Mouse (Mus musculus): ENCODE measurements at regions not wholly inside any gene's neighbourhood (a gene's known extent, or its start where the extent isn't known, plus 50 kb on each side); places are given as distances from the start of the nearest gene placed in this dataset.

DNA sequence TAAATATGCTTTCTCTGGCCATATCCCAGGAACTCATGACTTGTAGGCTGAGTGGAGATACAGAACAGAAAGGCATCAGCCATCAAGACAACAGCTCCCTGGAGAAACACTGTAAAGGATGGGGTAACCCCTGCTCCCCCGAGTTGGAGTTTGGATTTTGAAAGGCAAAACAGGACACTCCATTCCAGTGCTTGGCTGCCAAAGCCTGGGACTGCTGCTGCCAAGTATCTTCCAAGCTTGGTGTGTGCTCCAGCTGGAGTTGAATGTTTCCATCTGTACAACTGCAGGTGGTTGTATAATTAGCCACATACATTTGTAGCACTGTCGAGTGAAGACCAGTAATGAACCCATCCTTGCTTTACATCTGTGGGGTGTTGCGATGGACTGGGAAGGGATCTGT, 62.1 kb downstream of the 4933412E24Rik start:
- no peak for DNase-seq (ENCODE audit: low read depth)

DNA sequence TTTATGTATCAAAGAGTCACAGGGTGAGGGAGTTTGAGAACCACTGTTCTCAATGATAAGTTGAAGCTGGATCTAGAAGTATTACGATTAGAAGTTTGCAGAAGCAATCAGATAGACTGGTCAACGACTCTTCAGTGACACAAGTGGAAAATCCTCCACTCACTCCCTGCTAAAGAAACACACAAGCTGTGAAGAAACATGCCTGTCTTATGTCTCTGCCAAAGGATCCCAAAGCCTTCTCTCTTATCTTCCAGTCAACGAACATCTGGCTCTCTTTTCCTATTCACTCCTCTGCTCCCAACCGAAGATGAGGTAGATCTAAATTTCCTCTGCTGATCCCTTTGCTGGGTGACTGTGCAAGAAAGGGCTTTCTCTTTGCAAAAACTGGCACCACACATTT, 62.6 kb downstream of the 4933412E24Rik start:
- no peak for DNase-seq (ENCODE audit: low read depth)

DNA sequence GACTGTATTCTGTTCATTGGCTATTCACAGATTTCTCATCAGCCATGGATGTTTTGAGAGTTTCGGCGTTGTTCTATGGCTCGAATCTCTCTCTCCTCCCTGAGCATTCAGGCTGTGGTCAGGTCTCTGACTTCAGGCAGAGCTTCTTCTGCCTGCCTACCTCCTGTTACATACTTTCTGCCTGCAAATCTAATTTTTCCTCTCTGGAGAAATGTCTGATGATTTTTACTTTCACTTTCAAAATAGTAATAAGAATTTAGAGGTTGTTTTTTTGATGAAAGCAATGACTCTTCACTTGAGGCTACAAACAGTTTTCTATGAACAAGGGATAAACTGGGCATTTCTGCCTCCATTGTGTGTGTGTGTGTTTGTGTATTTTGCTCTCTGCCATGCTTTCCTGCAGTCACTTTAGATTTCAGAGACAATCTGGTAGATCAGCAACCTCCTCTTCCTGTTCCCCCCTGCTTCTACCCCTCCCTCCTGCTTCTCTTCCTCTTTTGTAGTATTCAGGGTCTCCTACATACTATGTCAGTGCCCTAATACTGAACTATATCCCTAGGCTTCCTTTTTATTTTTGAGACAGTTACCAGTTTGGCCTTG, 65.7 kb downstream of the 4933412E24Rik start:
- no peak for DNase-seq (ENCODE audit: low read depth)

DNA sequence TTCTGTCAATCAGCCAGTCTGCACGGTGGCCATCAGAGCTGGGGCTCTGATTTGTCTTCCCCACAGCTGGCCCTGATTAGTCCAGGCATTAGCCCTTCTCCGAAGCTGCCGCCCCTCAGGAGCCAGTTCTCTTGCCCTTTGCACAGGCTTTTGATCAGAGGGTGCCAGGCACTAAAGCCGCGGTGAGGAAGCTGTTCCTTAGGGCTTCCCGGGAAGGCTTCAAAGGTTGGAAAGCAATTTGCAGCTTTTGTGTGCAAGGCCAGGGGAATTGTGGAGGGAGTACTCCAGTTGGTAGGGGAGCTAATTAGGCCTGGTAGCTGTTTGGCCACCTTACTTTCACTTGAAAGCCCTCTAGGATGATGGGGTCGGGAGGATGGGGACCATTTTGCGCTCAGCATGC, 71.2 kb downstream of the 4933412E24Rik start:
- no peak for DNase-seq (ENCODE audit: low read depth)

DNA sequence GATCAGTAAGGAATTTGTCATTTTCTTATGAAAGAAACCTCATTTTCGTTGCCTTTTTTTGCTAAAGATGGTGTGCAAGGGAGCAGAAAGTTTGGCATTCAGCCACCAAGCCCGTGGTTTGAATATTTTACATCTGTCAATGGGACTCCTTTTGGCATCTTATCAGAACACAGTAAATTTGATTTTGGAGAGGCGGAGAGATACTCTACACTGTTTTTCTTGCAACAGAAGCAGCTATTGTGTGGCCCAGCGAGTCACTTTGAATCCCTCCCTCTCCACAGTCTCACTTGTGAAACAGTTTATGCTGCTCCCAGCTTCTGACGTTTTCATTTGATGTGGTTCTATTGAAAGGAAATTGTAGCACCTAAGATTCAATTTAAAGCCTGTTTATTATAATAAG, 79.9 kb downstream of the 4933412E24Rik start:
- DNase-seq (ENCODE audit: low read depth), result no peak

DNA sequence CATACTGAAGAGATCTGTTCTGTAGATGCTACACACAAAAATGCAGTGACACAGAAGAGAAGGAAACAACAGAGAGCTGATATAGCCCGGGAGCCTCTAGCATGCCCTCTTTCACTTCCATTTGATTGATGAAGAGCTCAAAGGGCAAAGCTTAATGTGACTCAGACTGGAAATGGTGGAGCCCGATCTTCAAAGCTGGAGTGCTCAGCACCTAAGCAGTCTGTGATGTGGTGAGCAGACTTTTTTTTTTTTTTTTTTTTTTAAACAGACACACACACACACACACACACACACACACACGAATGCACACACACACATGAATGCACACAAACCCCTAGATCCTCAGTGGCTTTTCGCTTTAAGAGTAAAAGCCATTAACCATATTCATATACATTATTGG, 102.6 kb downstream of the 4933412E24Rik start:
- DNase-seq (ENCODE audit: low read depth), result no peak

DNA sequence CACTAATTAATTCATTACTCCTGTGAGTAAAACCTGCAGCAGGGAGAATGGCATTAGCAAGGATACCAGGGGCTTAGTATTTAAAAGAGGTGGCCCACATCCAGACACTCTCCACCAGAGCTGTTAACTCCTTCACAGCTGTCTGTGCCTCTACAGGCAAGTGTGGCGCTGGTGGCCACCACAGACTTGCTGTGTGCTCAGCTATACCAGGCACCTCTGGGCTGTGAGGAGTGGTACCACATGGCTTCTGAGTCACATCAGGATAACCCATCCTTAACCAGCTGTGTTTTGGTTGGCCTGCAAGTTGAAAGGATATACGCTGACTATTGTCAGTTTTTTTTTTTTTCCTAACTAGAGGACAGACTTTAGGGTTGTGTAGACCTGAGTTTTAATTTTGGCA, 108.1 kb downstream of the 4933412E24Rik start:
- DNase-seq (ENCODE audit: low read depth), result no peak

DNA sequence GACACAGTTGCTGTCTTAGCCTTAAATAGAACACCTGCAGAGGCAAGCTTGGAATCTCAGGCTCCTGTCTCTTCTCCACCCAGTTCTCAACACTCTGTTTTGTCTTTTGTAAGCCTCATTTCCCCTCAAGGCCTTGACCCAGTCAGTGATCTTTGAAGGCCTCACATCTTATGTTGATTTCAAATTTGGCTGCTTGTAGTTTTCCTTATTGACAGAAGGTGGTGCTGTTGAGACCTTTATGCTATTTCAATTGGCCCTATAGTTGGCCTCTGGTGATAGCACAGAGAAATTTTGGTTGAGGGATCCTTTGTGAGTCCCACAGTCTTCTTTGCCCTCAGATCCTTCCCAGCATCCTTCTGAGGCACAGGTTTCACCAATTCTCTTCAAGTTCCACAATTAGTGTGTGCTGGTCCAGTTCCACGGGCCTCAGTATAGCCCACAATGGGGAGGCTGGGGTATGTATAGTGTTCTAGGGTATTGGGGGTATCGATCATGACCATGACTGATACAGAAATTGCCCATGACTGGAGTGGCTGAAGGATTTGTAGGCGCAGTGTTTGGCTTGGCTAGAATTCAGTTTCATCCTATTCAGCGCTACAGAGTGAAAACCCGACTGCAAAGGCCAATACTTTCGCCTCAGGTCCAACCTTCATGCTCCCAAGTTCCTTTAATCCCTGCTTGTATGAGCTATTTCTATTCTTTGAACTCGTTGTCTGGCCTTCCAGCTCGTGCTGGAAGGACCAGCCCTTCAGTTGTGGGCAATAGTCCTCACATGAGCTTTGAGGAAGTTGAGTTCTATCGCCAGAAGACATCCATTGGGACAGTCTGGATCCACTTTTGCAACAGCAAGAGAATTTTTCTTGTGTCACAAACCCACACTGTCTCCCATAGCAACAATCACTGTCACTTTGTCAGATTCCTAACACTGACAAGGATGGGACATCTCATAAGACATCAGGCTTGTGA, 110.3 kb downstream of the 4933412E24Rik start:
- DNase-seq (ENCODE audit: low read depth), result no peak

DNA sequence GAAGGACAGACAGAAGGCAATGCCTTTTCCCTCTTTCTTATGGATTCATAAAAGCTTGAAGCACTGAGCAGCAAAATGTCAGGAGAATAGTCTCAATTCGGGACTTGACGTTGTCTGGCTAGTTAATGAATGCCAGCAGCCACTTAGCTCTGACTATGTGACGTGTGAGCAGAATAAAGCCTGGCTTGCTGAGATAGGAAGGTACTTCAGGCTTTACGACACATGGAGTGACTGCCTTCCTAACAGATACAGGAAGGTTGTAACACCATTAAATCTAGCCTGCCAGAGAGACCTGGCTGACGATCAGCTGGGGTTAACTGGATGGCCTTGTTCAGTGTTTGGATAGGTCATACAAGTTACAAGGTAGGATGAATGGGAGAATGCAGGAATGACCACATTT, 111.7 kb downstream of the 4933412E24Rik start:
- DNase-seq (ENCODE audit: low read depth), result no peak

DNA sequence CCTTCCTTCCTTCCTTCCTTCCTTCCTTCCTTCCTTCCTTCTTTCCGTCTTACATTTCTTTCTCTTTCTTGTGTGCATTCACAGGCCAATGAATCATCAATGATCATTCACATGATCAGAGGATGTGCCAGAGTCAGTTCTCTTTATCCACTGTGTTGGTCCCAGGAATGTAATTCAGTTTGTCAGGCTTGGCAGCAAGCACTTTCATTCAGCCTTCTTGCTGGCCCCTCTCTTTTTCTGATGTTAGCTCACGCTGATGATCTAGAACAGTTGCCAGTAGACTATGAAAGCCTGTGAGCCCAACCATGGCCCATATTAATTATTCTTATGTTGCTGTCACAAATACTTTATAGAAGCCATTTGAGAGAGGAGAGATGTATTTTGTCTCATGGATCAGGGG, 127.4 kb downstream of the 4933412E24Rik start:
- no peak for DNase-seq (ENCODE audit: low read depth)

DNA sequence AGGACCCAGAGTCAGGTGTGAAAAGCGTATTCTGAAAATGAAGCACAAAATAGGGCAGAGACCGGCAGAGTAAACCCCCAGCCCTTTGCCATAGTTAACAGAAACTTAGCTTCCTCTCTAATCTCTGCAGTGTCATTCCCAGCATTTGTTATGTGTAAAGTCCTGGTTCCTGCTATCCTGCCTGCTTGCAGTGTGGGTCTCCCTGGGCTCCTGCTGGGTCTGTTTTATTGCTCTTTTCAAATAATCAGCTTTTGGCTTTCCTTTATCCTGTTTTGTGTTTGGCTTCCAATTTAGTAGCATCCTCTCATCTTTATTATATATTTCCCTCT, 128.3 kb downstream of the 4933412E24Rik start:
- no peak for DNase-seq (ENCODE audit: low read depth)

DNA sequence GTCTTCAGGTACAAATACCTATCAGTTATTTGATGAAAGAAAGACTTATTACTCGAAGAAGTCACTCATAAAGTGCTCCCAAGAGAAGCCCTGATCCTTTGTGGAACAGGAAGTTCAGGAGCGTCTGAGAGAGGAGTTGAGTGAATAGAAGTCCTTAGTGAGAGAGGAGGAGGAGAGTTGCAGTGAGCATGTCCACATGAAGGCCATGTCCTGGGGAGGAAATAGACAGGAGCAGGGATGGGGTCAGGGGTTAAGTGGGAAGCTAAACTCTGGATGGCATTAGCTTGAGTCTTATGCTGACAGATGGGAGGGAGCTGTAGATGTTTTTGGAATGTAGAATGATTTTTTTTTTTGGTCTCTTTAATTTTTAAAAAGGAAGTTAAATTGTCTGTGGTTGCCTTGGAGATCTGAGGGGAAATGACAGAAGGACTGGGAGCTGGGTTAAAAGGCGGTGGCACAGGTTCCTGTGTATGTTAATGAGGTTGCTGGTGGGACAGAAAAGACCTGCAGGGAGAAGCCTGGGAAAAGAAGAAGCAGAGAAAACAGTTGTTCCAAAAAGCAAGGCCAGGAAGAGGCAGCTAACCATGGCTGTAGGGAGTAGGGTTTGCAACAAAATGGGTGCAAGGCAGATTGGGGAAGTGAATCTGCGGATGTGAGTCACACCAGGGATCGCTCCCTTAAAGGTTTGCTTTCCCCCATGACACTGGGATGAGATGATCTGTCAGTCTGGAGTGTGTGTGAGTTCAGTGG, 128.9 kb downstream of the 4933412E24Rik start:
- DNase-seq (ENCODE audit: low read depth), result no peak

DNA sequence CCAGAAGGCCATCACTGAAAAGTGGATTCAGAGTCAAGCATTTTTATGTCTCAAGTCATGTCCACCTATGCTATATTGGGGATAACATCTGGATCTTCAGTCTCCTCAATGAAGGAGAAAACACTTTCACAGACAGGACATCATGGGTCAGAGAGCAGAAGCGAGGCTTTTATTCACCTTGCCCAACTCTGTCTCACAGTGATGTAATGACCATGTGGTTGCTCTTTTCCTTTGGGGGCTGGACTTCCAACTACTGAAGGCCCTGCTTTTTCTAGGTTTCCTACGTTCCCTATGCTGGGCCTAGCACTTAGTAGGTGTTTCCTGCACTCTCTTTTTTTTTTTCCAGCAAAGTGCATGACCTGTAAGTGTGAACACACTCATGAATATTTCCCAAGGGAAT, 130.4 kb downstream of the 4933412E24Rik start:
- DNase-seq (ENCODE audit: low read depth), result no peak

DNA sequence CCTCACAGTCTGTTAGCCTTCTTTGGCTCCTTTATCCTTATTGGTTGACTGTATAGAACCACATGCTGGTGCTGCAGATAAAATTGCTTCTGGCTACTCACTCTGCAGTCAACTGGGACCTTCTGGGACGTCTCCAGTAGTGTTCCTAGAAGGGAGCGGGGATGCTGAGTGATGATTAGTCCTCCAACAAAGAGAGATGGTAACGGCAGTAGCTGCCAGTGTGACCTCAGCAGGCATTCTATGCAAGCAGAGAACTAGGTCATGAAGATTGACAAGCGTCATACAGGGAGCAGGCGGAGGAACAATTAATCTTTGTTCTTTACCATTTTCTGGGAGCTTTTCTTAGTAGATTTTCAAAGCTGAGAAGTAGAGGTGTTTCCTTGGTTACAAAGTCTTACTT, 134.0 kb downstream of the 4933412E24Rik start:
- no peak for DNase-seq (ENCODE audit: low read depth)

DNA sequence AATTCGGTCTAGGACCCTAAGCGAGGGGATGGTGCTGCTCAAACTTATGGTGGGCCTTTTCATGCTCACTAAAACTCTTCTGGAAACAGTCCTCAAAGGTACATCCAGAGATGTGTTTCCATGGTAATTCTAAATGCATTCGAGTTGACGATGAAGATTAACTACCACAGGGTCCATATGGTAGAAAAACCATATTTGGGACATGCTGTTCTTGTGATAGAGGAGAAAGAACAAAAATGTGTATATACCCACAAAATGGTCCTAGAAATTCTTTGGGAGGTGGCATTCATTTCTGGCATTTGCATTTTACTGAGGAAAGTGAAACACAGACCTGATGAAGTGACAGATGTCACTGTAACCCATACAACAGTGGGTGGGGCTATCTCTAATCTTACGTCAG, 136.0 kb downstream of the 4933412E24Rik start:
- DNase-seq (ENCODE audit: low read depth), result no peak

DNA sequence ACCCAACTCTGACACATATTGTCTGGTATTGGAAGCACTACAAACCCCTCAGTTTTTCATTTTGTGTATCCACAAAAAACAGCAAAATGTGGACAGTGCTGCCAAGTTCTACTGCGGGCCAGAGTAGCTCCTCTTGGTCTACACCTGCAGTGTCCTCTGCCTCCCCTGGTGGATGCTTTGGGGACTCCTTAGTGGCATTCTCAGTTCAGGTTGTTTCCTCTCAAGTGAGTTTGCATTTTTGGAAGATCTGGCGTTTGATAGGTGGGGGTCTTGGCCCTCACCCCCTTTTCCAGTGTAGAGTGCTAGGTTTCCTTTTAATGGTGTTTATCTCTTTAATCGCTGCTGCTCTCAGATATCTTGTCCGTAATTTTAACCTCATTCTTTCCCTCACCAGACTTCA, 137.1 kb downstream of the 4933412E24Rik start:
- no peak for DNase-seq (ENCODE audit: low read depth)

DNA sequence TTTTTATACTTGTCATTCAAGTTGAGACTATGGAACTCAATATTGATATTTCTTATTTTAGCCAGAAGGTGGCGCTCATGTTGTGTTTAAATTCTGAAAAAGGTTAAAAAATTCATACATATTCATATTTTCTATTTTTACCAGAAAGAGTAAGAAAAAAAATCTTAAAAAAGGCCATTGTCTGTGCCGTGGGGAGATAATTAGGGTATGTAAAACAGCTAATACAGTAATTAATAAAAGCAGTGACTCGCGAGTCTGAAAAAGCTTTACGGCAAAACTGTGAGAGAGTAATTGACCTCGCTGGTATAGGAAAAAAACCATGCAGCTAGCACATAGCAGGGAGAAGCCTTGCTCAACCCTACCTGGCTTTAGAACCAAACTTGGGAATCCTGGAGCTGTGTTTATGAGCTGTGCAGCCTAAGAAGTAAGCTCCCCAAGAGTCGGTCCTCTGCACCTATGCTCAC, 140.1 kb downstream of the 4933412E24Rik start:
- no peak for DNase-seq (ENCODE audit: low read depth)

DNA sequence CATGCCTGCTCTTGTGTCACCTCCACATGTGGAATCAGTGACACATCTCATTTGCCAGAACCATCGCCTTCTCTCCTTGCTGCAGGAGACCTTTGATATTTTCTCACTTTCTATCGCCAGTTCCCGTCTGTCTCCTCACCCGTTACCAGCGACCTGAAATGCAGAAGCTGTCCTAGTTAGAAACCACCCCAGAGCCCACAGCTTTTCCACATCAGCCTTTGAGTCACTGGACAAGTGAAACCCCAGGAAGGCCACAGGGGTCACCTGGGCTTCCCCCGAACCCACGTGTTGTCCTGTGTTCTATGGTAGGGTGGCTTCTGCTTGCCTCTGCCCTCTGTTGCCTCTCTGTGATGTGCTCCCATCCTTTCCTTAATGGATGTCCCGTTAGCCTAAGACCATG, 149.7 kb downstream of the 4933412E24Rik start:
- no peak for DNase-seq (ENCODE audit: low read depth)

DNA sequence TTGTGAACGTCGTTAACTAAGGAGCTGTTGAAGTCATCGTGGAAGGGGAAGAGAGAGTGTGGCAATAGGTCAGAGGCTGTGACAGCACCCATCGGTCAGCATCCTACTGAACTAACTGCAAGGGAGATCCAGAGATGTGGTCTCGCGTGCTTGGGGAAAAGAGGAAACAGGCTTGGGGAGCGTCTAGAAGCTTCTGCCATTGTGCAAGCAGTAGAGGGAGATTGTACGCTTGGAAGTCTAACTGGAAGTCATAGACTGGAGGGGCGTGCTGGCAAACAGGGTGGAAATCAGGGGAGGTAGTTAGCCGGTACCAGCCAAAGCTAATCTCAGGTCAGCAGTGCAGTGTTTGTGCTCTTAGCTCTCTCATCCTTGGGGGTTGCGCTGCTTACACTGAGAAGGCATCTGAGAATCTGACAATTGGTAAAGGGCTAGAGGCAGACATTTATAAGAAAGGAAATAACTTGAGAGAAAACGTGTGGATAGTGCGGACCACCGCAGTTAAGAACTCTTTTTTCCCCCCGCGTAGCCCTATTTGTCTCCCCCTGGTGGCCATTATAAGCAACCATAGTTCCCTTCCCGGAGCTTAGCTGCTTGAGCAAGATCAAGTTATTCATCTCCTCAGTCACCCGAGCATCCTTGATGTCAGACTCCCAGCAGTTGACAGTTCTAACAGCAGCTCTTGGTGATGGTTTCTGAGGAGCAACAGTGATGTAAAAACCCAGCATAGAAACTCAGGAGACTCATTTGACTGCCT, 151.5 kb downstream of the 4933412E24Rik start:
- no peak for DNase-seq (ENCODE audit: low read depth)

DNA sequence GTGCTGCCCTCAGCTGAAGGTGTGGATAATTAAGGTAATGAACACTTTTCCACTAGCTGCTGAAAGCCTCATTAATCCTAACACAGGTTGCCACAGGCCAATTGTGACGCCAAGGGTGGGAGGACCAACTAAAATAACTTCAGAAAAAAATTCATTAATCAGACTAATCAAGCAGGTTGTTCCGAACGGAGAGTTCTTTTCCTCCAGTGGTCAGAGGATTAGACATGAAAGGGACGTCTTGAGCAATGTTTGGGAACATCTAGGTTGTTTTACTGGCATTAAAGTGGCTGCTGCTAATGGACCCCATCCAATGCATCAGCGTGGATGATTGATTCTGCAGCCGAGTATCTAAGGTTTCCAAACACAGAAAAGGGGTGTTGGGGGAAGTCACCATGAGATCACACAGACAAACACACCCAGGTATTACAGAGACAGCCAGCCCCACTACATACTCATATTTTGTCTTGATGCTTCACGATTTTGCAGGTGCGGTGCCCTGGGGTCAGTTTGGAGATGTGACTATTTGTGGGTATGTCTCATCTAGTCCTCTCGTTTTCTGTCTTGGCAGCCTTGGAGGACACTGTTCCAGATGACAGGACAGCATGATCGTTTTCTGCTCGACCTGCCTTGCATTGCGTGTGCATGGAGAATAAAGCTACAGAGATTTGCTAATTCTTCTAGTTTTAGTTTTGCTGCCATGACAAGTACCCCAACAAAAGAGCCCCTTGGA, 164.0 kb downstream of the 4933412E24Rik start:
- peak; percentile 95 for DNase-seq (ENCODE audit: low read depth)

DNA sequence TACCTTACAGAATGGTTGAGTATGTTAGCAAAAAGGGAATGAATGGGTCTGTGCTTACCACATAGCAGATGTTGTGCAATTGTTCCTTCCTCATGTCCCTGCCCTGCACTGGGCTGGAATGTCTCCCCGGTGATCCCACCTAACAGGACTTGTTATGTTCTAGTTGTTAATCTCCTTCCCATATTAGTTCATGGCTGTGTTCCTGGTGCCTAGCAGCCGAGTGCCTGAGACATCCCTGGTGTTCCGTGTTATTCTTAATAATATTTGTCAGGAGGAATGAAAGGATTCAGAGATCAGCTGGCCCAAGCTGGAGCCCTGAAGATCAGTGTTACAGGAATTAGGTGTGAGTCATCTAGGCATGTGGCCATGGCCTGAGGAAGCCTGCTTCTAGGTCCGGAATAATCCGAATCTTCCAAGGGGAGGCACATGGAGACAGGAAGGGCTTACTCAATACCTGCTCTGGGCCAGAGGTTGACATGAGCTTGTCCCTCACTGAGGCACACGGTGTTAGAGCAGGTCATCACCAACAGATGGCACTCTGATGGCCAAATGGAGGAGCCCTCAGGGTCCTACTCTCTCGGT, 171.2 kb downstream of the 4933412E24Rik start:
- peak; percentile 67 for DNase-seq (ENCODE audit: low read depth)

All from gonadal fat pad, adult 2 months (tissue).